Comparison of ENCODE assay signal across 14 mouse cellular contexts in genomic region chr11:49246523-49246922, GRCm38 (mm10). TPM values are rescaled to one million over a fixed set of nuclear protein-coding genes. Genes with fewer than 3 reads are reported as not detected.
DNase-seq lines count a peak whose midpoint lies in the region; ATAC-seq and TF ChIP-seq lines count a peak whose summit lies in the region.
"Had no signal": no experiment of that assay in that cellular context is flagged by ENCODE, and none has a peak within 500 bp of the region (broad histone marks: within the 10 kb centered on the region; RNA-seq: fewer than 3 reads in every experiment).

No protein-coding gene starts in this region.

- no peak overlapping the region for H3K4me3 ChIP-seq in heart, embryonic 15.5 days
- H3K4me3 ChIP-seq in heart, embryonic 12.5 days, result no peak overlapping the region
- H3K4me3 ChIP-seq in lung, postnatal 0 days (ENCODE audit: low read depth, low read length), result no peak overlapping the region
- H3K4me3 ChIP-seq in brown adipose tissue, adult 24 weeks (ENCODE audit: insufficient read depth, low read depth, low read length), result no peak overlapping the region
- H3K4me3 ChIP-seq in liver, postnatal 0 days (ENCODE audit: low read depth, low read length), result peak overlapping the region; percentile 73
- H3K4me3 ChIP-seq: hindbrain, embryonic 15.5 days; layer of hippocampus, adult 2 months had no signal

- H3K9ac ChIP-seq in heart, embryonic 15.5 days, result no peak overlapping the region
- H3K9ac ChIP-seq in heart, embryonic 12.5 days, result no peak overlapping the region
- H3K9ac ChIP-seq in lung, postnatal 0 days (replicated peaks; ENCODE audit: low read depth), result no peak overlapping the region
- peak overlapping the region; percentile 51 for H3K9ac ChIP-seq in liver, postnatal 0 days (replicated peaks)
- H3K9ac ChIP-seq: hindbrain, embryonic 15.5 days had no signal

- 76% methylated on average over 4 of the region's 4 CpGs for WGBS in heart, embryonic 15.5 days
- 77% methylated on average over 4 of the region's 4 CpGs for WGBS in heart, embryonic 12.5 days
- 86% methylated on average over 4 of the region's 4 CpGs for WGBS in lung, postnatal 0 days
- 62% methylated on average over 4 of the region's 4 CpGs for WGBS in liver, postnatal 0 days (ENCODE audit: insufficient replicate concordance)

- no peak for ATAC-seq in heart, embryonic 15.5 days (replicated peaks; ENCODE audit: insufficient number of reproducible peaks, insufficient read depth, low FRiP score, low read depth)
- no peak for ATAC-seq in heart, embryonic 12.5 days (ENCODE audit: insufficient number of reproducible peaks, low FRiP score)
- no peak for ATAC-seq in lung, postnatal 0 days
- no peak for ATAC-seq in liver, postnatal 0 days
- ATAC-seq in CD4-positive, CD25-positive, alpha-beta regulatory T cell, adult 4 months, result no peak

- TF ChIP-seq EP300 in lung, postnatal 0 days (IDR thresholded peaks at IDR 0.05), result no peak
- TF ChIP-seq EP300 in liver, postnatal 0 days (IDR thresholded peaks at IDR 0.05; ENCODE audit: low read depth), result no peak

- peaks cover 62% of the 10 kb centered on the region for H3K4me1 ChIP-seq in heart, embryonic 15.5 days (replicated peaks)
- H3K4me1 ChIP-seq in heart, embryonic 12.5 days (replicated peaks), result peaks cover 57% of the 10 kb centered on the region
- peaks cover 36% of the 10 kb centered on the region for H3K4me1 ChIP-seq in lung, postnatal 0 days (ENCODE audit: insufficient read depth, low read depth, low read length)
- H3K4me1 ChIP-seq in brown adipose tissue, adult 24 weeks (ENCODE audit: control insufficient read depth, insufficient read depth, insufficient read length, low read length), result peaks cover 24% of the 10 kb centered on the region
- peaks cover 73% of the 10 kb centered on the region for H3K4me1 ChIP-seq in liver, postnatal 0 days (ENCODE audit: insufficient read depth)

- no peak for TF ChIP-seq CTCF in lung, postnatal 0 days (IDR thresholded peaks at IDR 0.05)
- no peak for TF ChIP-seq CTCF in liver, postnatal 0 days (IDR thresholded peaks at IDR 0.05; ENCODE audit: low read depth)

- no peak for DNase-seq in lung, postnatal 0 days (ENCODE audit: low spot score)
- DNase-seq in lung, postnatal 14 days, result no peak
- DNase-seq in liver, postnatal 0 days, result no peak
- no peak for DNase-seq in embryo, embryonic 9.5 days (ENCODE audit: extremely low spot score)
- DNase-seq: adrenal gland, adult 2 months; heart, adult 18-20 months had no signal

- H3K27ac ChIP-seq in heart, embryonic 15.5 days, result peak overlapping the region; percentile 96
- H3K27ac ChIP-seq in heart, embryonic 12.5 days (ENCODE audit: poor library complexity, severe bottlenecking), result no peak overlapping the region
- H3K27ac ChIP-seq in lung, postnatal 0 days (ENCODE audit: low read length), result peak overlapping the region; percentile 95; the same call in 1 of the 2 replicates
- H3K27ac ChIP-seq in brown adipose tissue, adult 24 weeks (replicated peaks; ENCODE audit: low read depth, low read length), result peak overlapping the region; percentile 6; the same call in 1 of the 2 replicates
- peak overlapping the region; percentile 98 for H3K27ac ChIP-seq in liver, postnatal 0 days (ENCODE audit: low read depth)
- H3K27ac ChIP-seq: hindbrain, embryonic 15.5 days had no signal

- H3K27me3 ChIP-seq in heart, embryonic 15.5 days, result no peaks in the 10 kb centered on the region
- H3K27me3 ChIP-seq in heart, embryonic 12.5 days (replicated peaks), result no peaks in the 10 kb centered on the region
- no peaks in the 10 kb centered on the region for H3K27me3 ChIP-seq in lung, postnatal 0 days (replicated peaks; ENCODE audit: insufficient read depth, low read length)
- H3K27me3 ChIP-seq in liver, postnatal 0 days (ENCODE audit: insufficient read depth, low read length), result no peaks in the 10 kb centered on the region
- H3K27me3 ChIP-seq: hindbrain, embryonic 15.5 days had no signal

- no peaks in the 10 kb centered on the region for H3K36me3 ChIP-seq in heart, embryonic 15.5 days
- H3K36me3 ChIP-seq in heart, embryonic 12.5 days, result no peaks in the 10 kb centered on the region
- no peaks in the 10 kb centered on the region for H3K36me3 ChIP-seq in lung, postnatal 0 days (ENCODE audit: insufficient read depth, low read length)
- H3K36me3 ChIP-seq in liver, postnatal 0 days (replicated peaks; ENCODE audit: insufficient read depth, low read length), result no peaks in the 10 kb centered on the region
- H3K36me3 ChIP-seq: hindbrain, embryonic 15.5 days had no signal

- H3K4me2 ChIP-seq in heart, embryonic 15.5 days, result no peak overlapping the region
- no peak overlapping the region for H3K4me2 ChIP-seq in heart, embryonic 12.5 days
- H3K4me2 ChIP-seq in lung, postnatal 0 days (replicated peaks; ENCODE audit: low read depth, low read length), result no peak overlapping the region
- peak overlapping the region; percentile 95 for H3K4me2 ChIP-seq in liver, postnatal 0 days (ENCODE audit: low read depth, low read length)

- no peaks in the 10 kb centered on the region for H3K9me3 ChIP-seq in heart, embryonic 15.5 days (replicated peaks)
- H3K9me3 ChIP-seq in heart, embryonic 12.5 days (replicated peaks), result no peaks in the 10 kb centered on the region
- H3K9me3 ChIP-seq in lung, postnatal 0 days (ENCODE audit: low read length), result no peaks in the 10 kb centered on the region
- no peaks in the 10 kb centered on the region for H3K9me3 ChIP-seq in liver, postnatal 0 days (ENCODE audit: low read length)
- H3K9me3 ChIP-seq: hindbrain, embryonic 15.5 days had no signal

RNA-seq across cellular contexts. Expression of gene Mgat1, which starts 2.5 kb away (rescaled TPM):
- polyA plus RNA-seq in heart, embryonic 15.5 days (2015; fragmentation: Nextera tagmentation; extraction: Ambion mirVana), result 41.7 and 54.8 TPM in 2 replicates
- 45.7 TPM in 2 replicates for polyA plus RNA-seq in heart, embryonic 12.5 days (2016; fragmentation: Nextera tagmentation; extraction: Ambion mirVana)
- polyA plus RNA-seq in lung, postnatal 0 days (2015; fragmentation: Nextera tagmentation; extraction: Ambion mirVana), result 90.2 and 94.5 TPM in 2 replicates
- 19.3 and 30.6 TPM in 2 replicates for polyA plus RNA-seq in brown adipose tissue, adult 24 weeks (2012; ENCODE audit: insufficient read depth, insufficient read length, missing spikeins)
- 56.3 and 58.2 TPM in 2 replicates for polyA plus RNA-seq in liver, postnatal 0 days (2015; fragmentation: Nextera tagmentation; extraction: Ambion mirVana)
- polyA plus RNA-seq in CD4-positive, CD25-positive, alpha-beta regulatory T cell, adult 4 months (2017; shearing (Covaris generic)), result 100 to 1,000 TPM in 1 of 2 experiments, 10 to 100 TPM in 1; 70.9 to 106 TPM

RNA-seq across cellular contexts. Expression of gene Olfr1393, which starts 31.6 kb away (rescaled TPM):
- 0.09 TPM in 1 of 2 replicates, not detected in the other for polyA plus RNA-seq in heart, embryonic 15.5 days (2015; fragmentation: Nextera tagmentation; extraction: Ambion mirVana)
- polyA plus RNA-seq in heart, embryonic 12.5 days (2016; fragmentation: Nextera tagmentation; extraction: Ambion mirVana), result 0.08 and 0.27 TPM in 2 replicates
- not detected in 2 replicates for polyA plus RNA-seq in lung, postnatal 0 days (2015; fragmentation: Nextera tagmentation; extraction: Ambion mirVana)
- not detected in 2 replicates for polyA plus RNA-seq in brown adipose tissue, adult 24 weeks (2012; ENCODE audit: insufficient read depth, insufficient read length, missing spikeins)
- polyA plus RNA-seq in liver, postnatal 0 days (2015; fragmentation: Nextera tagmentation; extraction: Ambion mirVana), result 0.05 and 0.07 TPM in 2 replicates
- under 1 TPM in 1 of 2 experiments, not detected in 1; 0.28 TPM for polyA plus RNA-seq in CD4-positive, CD25-positive, alpha-beta regulatory T cell, adult 4 months (2017; shearing (Covaris generic))
- polyA plus RNA-seq: adrenal gland, adult 2 months; hindbrain, embryonic 15.5 days; limb, embryonic 11.5 days; neural tube, embryonic 14.5 days had no signal

RNA-seq across cellular contexts. Expression of gene Olfr1392, which starts 38.6 kb away (rescaled TPM):
- polyA plus RNA-seq in heart, embryonic 15.5 days (2015; fragmentation: Nextera tagmentation; extraction: Ambion mirVana), result not detected in 2 replicates
- polyA plus RNA-seq in heart, embryonic 12.5 days (2016; fragmentation: Nextera tagmentation; extraction: Ambion mirVana), result not detected in 2 replicates
- polyA plus RNA-seq in lung, postnatal 0 days (2015; fragmentation: Nextera tagmentation; extraction: Ambion mirVana), result 0.05 TPM in 1 of 2 replicates, not detected in the other
- not detected in 2 replicates for polyA plus RNA-seq in brown adipose tissue, adult 24 weeks (2012; ENCODE audit: insufficient read depth, insufficient read length, missing spikeins)
- polyA plus RNA-seq in liver, postnatal 0 days (2015; fragmentation: Nextera tagmentation; extraction: Ambion mirVana), result not detected in 2 replicates
- polyA plus RNA-seq in CD4-positive, CD25-positive, alpha-beta regulatory T cell, adult 4 months (2017; shearing (Covaris generic)), result not detected
- polyA plus RNA-seq: hindbrain, embryonic 15.5 days; limb, embryonic 11.5 days; neural tube, embryonic 14.5 days had no signal

RNA-seq across cellular contexts. Expression of gene Zfp62, which starts 43.4 kb away (rescaled TPM):
- 24.2 and 26.6 TPM in 2 replicates for polyA plus RNA-seq in heart, embryonic 15.5 days (2015; fragmentation: Nextera tagmentation; extraction: Ambion mirVana)
- polyA plus RNA-seq in heart, embryonic 12.5 days (2016; fragmentation: Nextera tagmentation; extraction: Ambion mirVana), result 33.5 and 34.6 TPM in 2 replicates
- 19.6 and 21.5 TPM in 2 replicates for polyA plus RNA-seq in lung, postnatal 0 days (2015; fragmentation: Nextera tagmentation; extraction: Ambion mirVana)
- polyA plus RNA-seq in brown adipose tissue, adult 24 weeks (2012; ENCODE audit: insufficient read depth, insufficient read length, missing spikeins), result 10.4 and 14.4 TPM in 2 replicates
- 8.6 and 8.8 TPM in 2 replicates for polyA plus RNA-seq in liver, postnatal 0 days (2015; fragmentation: Nextera tagmentation; extraction: Ambion mirVana)
- polyA plus RNA-seq in CD4-positive, CD25-positive, alpha-beta regulatory T cell, adult 4 months (2017; shearing (Covaris generic)), result 10 to 100 TPM; 60.2 to 62.0 TPM

RNA-seq across cellular contexts. Expression of gene Olfr10, which starts 58.0 kb away (rescaled TPM):
- not detected in 2 replicates for polyA plus RNA-seq in heart, embryonic 15.5 days (2015; fragmentation: Nextera tagmentation; extraction: Ambion mirVana)
- not detected in 2 replicates for polyA plus RNA-seq in heart, embryonic 12.5 days (2016; fragmentation: Nextera tagmentation; extraction: Ambion mirVana)
- polyA plus RNA-seq in lung, postnatal 0 days (2015; fragmentation: Nextera tagmentation; extraction: Ambion mirVana), result not detected in 2 replicates
- not detected in 2 replicates for polyA plus RNA-seq in brown adipose tissue, adult 24 weeks (2012; ENCODE audit: insufficient read depth, insufficient read length, missing spikeins)
- not detected in 2 replicates for polyA plus RNA-seq in liver, postnatal 0 days (2015; fragmentation: Nextera tagmentation; extraction: Ambion mirVana)
- not detected for polyA plus RNA-seq in CD4-positive, CD25-positive, alpha-beta regulatory T cell, adult 4 months (2017; shearing (Covaris generic))
- polyA plus RNA-seq: adrenal gland, adult 2 months; hindbrain, embryonic 15.5 days; limb, embryonic 11.5 days; neural tube, embryonic 14.5 days had no signal
